Mouse (Mus musculus): Measurements from ENCODE around the gene Slc12a5.
A peak's percentile ranks its signal among the peaks of the same experiment; 100 is the strongest.

DNA sequence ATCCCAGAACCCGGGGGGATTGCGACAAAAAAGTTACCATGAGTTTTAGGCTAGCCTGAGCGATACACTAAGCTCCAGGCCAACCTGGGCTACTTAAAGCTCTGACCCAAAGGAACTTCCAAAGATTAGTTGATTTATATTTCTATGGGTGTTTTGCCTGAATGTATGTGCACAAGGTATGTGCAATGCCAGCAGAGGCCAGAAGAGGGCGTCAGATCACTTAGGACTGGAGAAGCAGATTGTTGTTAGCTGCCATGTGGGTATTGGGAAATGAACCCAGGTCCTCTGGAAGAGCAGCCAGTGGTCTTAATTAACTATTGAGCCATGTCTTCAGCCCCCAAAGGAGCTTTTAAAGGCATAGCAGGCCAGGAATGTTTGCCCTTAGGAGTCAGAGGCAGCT is 8.9 kb upstream of the Slc12a5 start:
- TF ChIP-seq CTCF (conservative IDR thresholded peaks at IDR 0.05; ENCODE audit: low read length) = peak; percentile 86
- no peak for TF ChIP-seq NANOG (IDR thresholded peaks at IDR 0.05; ENCODE audit: borderline replicate concordance, low read length)

Data from E14TG2a.4 (cell line).